Mouse (Mus musculus) lung, embryonic 14.5 days (tissue): ENCODE data around the gene Rnls. TPM values are rescaled to one million over a fixed set of nuclear protein-coding genes. Genes with fewer than 3 reads are reported as not detected.

Experiments used
- ATAC-seq: fragments of 200-750 bp; cut with Nextera tagmentation; 2 replicates; pipeline ENCODE4 v1.8.0; 2017; ENCODE audit warnings: mild to moderate bottlenecking, moderate TSS enrichment, moderate library complexity; ENCODE audit not compliant: insufficient read depth
- DNase-seq: peaks from one replicate; pipeline ENCODE4 v3.0.0-alpha.2; 2015
- H3K27ac ChIP-seq: fragments of 300-500 bp; sonication (generic); 2 replicates; pipeline ENCODE4 v1.5.1; 2014; ENCODE audit warnings: low read depth, mild to moderate bottlenecking, moderate library complexity
- H3K27me3 ChIP-seq: fragments of 300-500 bp; sonication (generic); 2 replicates; pipeline ENCODE4 v1.6.1; 2014; ENCODE audit warnings: low read length, control low read depth; ENCODE audit not compliant: insufficient read depth
- H3K36me3 ChIP-seq: fragments of 300-500 bp; sonication (generic); 2 replicates; pipeline ENCODE4 v1.6.1; 2014; ENCODE audit warnings: control low read depth; ENCODE audit not compliant: insufficient read depth
- H3K4me1 ChIP-seq: fragments of 300-500 bp; sonication (generic); 2 replicates; pipeline ENCODE4 v1.6.1; 2014; ENCODE audit warnings: antibody characterized with exemption, control low read depth; ENCODE audit not compliant: insufficient read depth
- H3K4me2 ChIP-seq: fragments of 300-500 bp; sonication (generic); 2 replicates; pipeline ENCODE4 v1.6.1; 2014; ENCODE audit warnings: mild to moderate bottlenecking
- H3K4me3 ChIP-seq: fragments of 300-500 bp; sonication (generic); 2 replicates; pipeline ENCODE4 v1.5.1; 2014; ENCODE audit warnings: low read depth, low read length
- H3K9ac ChIP-seq: fragments of 300-500 bp; sonication (generic); 2 replicates; pipeline ENCODE4 v1.6.1; 2014
- H3K9me3 ChIP-seq: fragments of 300-500 bp; sonication (generic); 2 replicates; pipeline ENCODE4 v1.6.1; 2016; ENCODE audit warnings: low read depth, low read length, control low read depth
- CTCF ChIP-seq: IDR thresholded peaks from 2 replicates; pipeline ENCODE4 v1.5.1; 2016; ENCODE audit warnings: antibody characterized with exemption, low read depth
- WGBS: fragments of 180-500 bp; shearing (Covaris S2); extraction: QIAGEN DNeasy Blood & Tissue Kit; methylation state at CpG from one replicate; pipeline ENCODE4 v1.1.7; 2014; 5-methylcytosine and 5-hydroxymethylcytosine counted together
- polyA plus RNA-seq: library from polyadenylated mRNA; unstranded; fragments of >200 nt; fragmentation: Nextera tagmentation; extraction: Ambion mirVana; gene quantifications from 2 replicates; pipeline ENCODE4 v1.2.1, GENCODE M21; 2014

The Rnls gene
- polyA plus RNA-seq, 1 experiment from 2014 or later: 6.6 TPM

GRCm38 (mm10) chr19:33357019-33357418 lies 35.1 kb downstream of the Rnls start:
- H3K27ac ChIP-seq: no peak overlapping the region
- no peak overlapping the region for H3K9ac ChIP-seq
- WGBS: 24% methylated on average over 3 of the region's 3 CpGs
- no peak for ATAC-seq
- no peak for TF ChIP-seq CTCF
- H3K4me2 ChIP-seq: no peak overlapping the region
- no peaks in the 10 kb centered on the region for H3K27me3 ChIP-seq
- H3K4me1 ChIP-seq: no peaks in the 10 kb centered on the region
- H3K36me3 ChIP-seq: no peaks in the 10 kb centered on the region
- no peak for DNase-seq
- H3K9me3 ChIP-seq: no peaks in the 10 kb centered on the region
- no peak overlapping the region for H3K4me3 ChIP-seq

GRCm38 (mm10) chr19:33340119-33340518 lies 52.0 kb downstream of the Rnls start:
- no peaks in the 10 kb centered on the region for H3K4me1 ChIP-seq
- no peak overlapping the region for H3K9ac ChIP-seq
- DNase-seq (no peak), ATAC-seq (no peak)
- no peak overlapping the region for H3K4me2 ChIP-seq
- H3K9me3 ChIP-seq: no peaks in the 10 kb centered on the region
- no peak overlapping the region for H3K27ac ChIP-seq
- WGBS: 85% methylated on average over 1 of the region's 1 CpGs
- H3K27me3 ChIP-seq: no peaks in the 10 kb centered on the region
- TF ChIP-seq CTCF: no peak
- H3K4me3 ChIP-seq: no peak overlapping the region
- no peaks in the 10 kb centered on the region for H3K36me3 ChIP-seq

- Histone ChIP-seq H3K4me3 (no peak overlapping the region), H3K9me3 (no peaks in the 10 kb centered on the region), H3K27ac (no peak overlapping the region), H3K9ac (no peak overlapping the region), H3K36me3 (no peaks in the 10 kb centered on the region), H3K27me3 (no peaks in the 10 kb centered on the region), H3K4me2 (no peak overlapping the region), H3K4me1 (no peaks in the 10 kb centered on the region)
- no peak for TF ChIP-seq CTCF
- DNase-seq: no peak
- WGBS: 67% methylated on average over 4 of the region's 4 CpGs
- no peak for ATAC-seq
These were observed 65.1 kb downstream of the Rnls start for GRCm38 (mm10) chr19:33326706-33327641.

- WGBS: 29% methylated on average over 1 of the region's 1 CpGs
- DNase-seq: no peak
- Histone ChIP-seq H3K4me1 (no peaks in the 10 kb centered on the region), H3K27me3 (no peaks in the 10 kb centered on the region), H3K9ac (no peak overlapping the region), H3K27ac (no peak overlapping the region), H3K4me3 (no peak overlapping the region), H3K9me3 (no peaks in the 10 kb centered on the region), H3K4me2 (no peak overlapping the region), H3K36me3 (no peaks in the 10 kb centered on the region)
- TF ChIP-seq CTCF: no peak
- no peak for ATAC-seq
These were observed 73.3 kb downstream of the Rnls start for GRCm38 (mm10) chr19:33318785-33319184.

GRCm38 (mm10) chr19:33317130-33317529 lies 75.0 kb downstream of the Rnls start:
- no peak overlapping the region for H3K27ac ChIP-seq
- no peaks in the 10 kb centered on the region for H3K36me3 ChIP-seq
- H3K9me3 ChIP-seq: no peaks in the 10 kb centered on the region
- no peak for DNase-seq
- no peak overlapping the region for H3K9ac ChIP-seq
- H3K4me2 ChIP-seq: no peak overlapping the region
- no peak for ATAC-seq
- no peak for TF ChIP-seq CTCF
- no peaks in the 10 kb centered on the region for H3K4me1 ChIP-seq
- WGBS: 34% methylated on average over 4 of the region's 4 CpGs
- H3K27me3 ChIP-seq: no peaks in the 10 kb centered on the region
- H3K4me3 ChIP-seq: no peak overlapping the region

- no peak for TF ChIP-seq CTCF
- no peaks in the 10 kb centered on the region for H3K4me1 ChIP-seq
- no peaks in the 10 kb centered on the region for H3K36me3 ChIP-seq
- WGBS: 68% methylated on average over 3 of the region's 3 CpGs
- no peak overlapping the region for H3K9ac ChIP-seq
- no peak for DNase-seq
- ATAC-seq: no peak
- no peak overlapping the region for H3K27ac ChIP-seq
- H3K4me2 ChIP-seq: no peak overlapping the region
- no peaks in the 10 kb centered on the region for H3K27me3 ChIP-seq
- H3K9me3 ChIP-seq: no peaks in the 10 kb centered on the region
- H3K4me3 ChIP-seq: no peak overlapping the region
These were observed 92.3 kb downstream of the Rnls start for GRCm38 (mm10) chr19:33299726-33300292.

- ATAC-seq: no peak
- H3K9me3 ChIP-seq: no peaks in the 10 kb centered on the region
- H3K27ac ChIP-seq: no peak overlapping the region
- no peaks in the 10 kb centered on the region for H3K27me3 ChIP-seq
- no peak overlapping the region for H3K9ac ChIP-seq
- no peak overlapping the region for H3K4me2 ChIP-seq
- DNase-seq: no peak
- 0 out of 2 replicates have a peak, but pooled peaks have one; percentile 9 for TF ChIP-seq CTCF
- no peak overlapping the region for H3K4me3 ChIP-seq
- 47% methylated on average over 2 of the region's 2 CpGs for WGBS
- H3K4me1 ChIP-seq: no peaks in the 10 kb centered on the region
- no peaks in the 10 kb centered on the region for H3K36me3 ChIP-seq
These were observed 95.8 kb downstream of the Rnls start for GRCm38 (mm10) chr19:33296338-33296737.
